Mouse (Mus musculus) urinary bladder, postnatal 36 days (tissue): ENCODE data around the gene Slc6a13.

Source experiments
- DNase-seq, 2 experiments: peaks; one replicate each; pipeline ENCODE4 v3.0.0; 2022; ENCODE audit warnings: low spot score in 2 of 2, mixed read lengths in 1 of 2

The Slc6a13 gene

DNA sequence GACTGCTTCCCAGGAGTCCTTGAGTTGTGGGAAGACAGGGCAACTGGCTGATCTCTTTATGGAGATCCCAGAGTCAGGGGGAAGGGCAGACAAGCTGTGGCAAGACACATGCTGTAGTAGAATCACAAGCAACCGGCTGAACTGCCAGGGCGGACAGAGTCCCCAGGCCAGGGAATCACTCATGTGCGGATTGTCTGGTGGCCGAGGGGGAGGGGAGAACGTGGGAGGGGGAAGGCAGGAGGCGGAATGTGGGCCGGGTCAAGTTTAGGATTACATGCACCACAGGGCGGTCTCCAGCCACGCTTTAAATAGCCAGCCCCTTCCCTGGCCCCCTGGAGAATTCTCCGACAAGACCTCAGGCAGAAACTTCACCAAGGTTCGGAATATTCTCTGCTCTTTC is at the start of gene Slc6a13:
Slc6a13 (plus strand) TSS at position 274 of the 400 bp plus-strand sequence.
- peak in 1 of 2 experiments; percentile 15 for DNase-seq

DNA sequence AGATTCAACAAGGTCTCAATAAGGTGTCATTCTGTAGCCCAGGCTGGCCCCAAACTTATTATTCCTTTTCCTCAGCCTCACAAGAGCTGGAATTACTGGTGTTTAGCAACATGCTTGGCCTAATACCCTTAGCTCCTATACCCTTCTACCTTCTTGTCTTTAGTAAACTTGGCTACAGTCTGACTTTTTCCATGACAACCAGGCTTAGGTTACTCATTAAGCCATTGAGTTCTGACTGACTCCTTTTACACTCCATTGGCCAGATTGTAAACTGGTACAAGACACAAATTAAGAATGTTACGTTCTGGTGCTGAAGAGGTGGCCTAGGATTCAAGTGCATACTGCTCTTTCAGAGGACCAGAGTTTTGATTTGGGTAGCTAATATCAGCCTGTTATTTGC is 49.6 kb upstream of the Slc6a13 start:
- no peak for DNase-seq

GRCm38 (mm10) chr6:121251256-121251655 is 48.8 kb upstream of the Slc6a13 start:
- DNase-seq, result no peak

GRCm38 (mm10) chr6:121260548-121260947 is 39.5 kb upstream of the Slc6a13 start:
- peak; percentile 61 to 74 for DNase-seq

DNA sequence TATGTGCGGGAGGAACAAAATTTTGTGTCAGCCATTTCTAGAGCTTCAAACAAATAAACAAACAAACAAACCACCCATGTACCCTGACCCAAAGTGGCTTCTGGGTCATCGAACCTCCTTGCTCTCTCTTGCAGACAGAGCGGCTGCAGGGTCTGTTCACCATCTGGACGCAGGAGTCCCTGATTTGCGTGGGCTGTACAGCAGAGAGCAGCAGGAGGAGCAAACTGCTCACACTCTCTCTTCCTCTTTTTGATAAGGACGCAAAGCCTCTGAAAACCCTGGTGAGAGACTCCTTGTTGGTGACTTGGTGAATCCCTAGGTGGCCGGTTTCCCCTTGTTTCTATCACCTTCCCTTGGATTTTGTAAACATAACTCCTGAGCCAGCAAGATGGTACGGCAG is 38.8 kb upstream of the Slc6a13 start:
- DNase-seq, result no peak

- DNase-seq, result no peak
These were observed 38.0 kb upstream of the Slc6a13 start for GRCm38 (mm10) chr6:121262004-121262403.

GRCm38 (mm10) chr6:121262496-121262895 is 37.5 kb upstream of the Slc6a13 start:
- no peak for DNase-seq

DNA sequence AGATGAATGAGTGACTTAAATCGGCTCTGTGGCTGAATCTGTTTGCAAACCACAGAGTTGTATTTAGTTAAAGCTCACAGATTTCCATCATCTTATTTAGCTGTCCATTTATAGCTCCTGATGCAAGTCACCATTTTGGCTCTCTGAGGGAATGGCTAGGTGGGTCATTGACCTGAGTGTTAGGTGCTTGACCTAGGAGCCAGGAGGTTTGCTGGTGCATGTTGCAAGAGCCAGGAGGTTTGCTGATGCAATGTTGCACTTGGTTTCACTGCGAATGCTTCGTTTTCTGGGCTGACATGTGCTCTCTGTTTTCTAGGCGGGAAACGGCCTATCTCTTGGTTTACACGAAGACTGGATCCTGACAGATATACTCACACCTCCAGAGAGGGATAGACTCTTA is 29.9 kb upstream of the Slc6a13 start:
- no peak for DNase-seq

GRCm38 (mm10) chr6:121271707-121272074 is 28.3 kb upstream of the Slc6a13 start:
- DNase-seq, result no peak

DNA sequence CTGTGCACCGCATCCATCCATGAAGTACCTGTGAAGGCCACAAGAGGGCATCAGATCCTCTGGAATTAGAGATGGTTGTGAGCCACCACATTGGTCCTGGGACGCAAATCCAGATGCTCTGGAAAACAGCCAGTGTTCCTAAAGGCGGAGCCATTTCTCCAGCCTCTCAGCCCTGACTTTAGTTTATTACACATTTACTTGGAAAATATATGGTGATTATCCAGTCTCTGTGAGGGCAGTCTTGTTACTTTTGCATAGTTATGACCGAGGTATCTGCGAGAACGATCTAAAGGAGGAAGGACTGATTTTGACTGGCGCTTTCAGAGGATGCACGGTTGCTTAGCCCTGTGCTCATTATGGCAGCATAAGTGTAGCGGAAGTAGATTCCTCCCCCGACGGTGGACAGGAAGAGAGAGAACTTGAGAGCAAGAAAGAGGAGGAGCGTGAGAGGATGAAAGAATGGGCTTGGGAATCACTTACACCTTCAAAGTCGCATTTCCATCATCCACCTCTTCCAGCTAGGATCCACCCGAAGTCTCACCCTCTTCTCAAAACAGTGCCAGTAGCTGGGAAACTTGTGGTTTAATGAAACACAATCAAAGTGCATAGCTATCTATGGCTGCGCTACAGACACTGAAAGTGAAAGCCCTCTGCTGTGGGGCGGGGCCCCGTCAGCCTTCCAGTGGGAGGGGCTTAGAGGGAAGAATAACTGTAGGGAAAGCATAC is 27.8 kb upstream of the Slc6a13 start:
- peak; percentile 68 to 80 for DNase-seq

DNA sequence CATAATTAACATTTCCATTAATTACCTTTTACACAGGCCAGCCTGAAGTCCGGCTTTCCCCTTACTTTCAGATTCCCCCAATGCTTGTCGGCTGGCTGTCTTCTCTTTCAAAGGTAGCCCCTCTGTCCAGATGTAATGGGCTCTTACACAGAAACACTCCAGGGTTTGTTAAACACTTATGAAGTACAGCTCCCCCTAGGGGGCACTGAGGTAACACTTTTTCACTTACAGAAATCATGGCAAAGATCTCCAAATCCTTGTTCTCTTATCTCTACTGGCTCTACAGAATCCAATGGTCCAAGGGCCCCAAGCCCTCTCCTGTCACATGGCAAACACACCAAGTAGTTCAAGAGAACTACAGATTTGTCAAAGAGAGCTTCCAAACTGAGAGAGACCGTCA is 25.7 kb upstream of the Slc6a13 start:
- no peak for DNase-seq

GRCm38 (mm10) chr6:121284132-121284531 is 15.9 kb upstream of the Slc6a13 start:
- DNase-seq, result no peak

- DNase-seq, result no peak
These were observed 710 bp upstream of the Slc6a13 start for GRCm38 (mm10) chr6:121299317-121299716.

GRCm38 (mm10) chr6:121300504-121300903 is 477 bp downstream of the Slc6a13 start:
- no peak for DNase-seq

GRCm38 (mm10) chr6:121303466-121304220 is 3.6 kb downstream of the Slc6a13 start:
- DNase-seq, result no peak

DNA sequence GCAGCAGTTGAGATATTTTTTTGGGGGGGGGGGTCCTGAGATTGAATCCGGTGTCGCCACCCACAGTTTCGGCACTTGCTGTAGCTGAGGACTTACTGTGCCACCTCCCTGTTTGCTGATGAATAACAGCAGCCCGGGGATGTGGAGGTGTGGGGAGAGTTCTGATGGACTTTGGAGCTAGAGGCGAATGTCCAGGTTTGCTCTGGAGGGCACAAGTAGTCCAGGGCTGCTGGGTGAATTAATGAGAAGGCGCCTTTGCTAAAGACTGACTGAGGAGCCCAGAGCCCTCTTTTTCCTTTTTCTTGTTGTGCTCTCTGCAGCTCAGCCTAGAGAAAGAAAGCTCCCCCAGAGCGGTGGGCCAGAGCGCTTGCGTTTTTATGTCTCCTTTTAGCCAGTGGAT is 4.6 kb downstream of the Slc6a13 start:
- no peak for DNase-seq

DNA sequence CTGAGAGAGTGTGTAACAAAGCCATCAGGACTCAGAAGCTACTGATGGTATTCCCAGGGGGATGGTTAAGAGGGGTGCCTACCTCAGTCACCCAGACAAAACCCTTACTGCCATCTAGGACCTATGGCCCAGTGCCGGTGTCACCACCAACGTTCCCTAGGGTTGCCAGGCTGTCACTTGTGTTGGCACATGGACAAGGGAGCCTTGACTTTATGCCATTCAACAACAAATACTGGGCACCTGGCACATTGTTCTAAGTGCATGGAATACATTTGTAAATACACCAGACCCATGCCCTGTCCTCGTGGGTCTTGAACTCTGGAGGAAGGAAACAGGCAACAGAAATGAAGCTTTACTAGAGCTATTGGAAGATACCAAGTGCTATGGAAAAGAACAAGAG is 5.5 kb downstream of the Slc6a13 start:
- no peak for DNase-seq

- DNase-seq, result no peak
These were observed 11.0 kb downstream of the Slc6a13 start for GRCm38 (mm10) chr6:121310984-121311383.

DNA sequence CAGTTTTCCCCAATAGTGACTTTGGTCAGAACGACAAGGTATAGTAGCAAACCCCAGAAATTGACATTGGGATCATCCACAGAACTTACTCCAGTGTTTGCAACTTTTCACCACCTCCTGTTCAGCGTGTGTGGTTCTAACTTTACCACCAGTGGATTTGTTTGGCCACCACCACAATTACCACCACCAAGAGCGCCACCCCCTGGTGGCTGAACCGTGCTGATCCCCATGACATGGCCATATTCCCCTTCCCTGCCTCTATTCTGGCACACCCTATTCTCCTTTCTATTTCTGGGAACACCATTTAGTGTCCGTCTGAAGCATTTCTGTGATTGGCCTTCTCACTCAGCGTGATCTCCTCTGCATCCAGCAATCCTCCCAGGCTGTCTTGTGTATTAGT is 19.1 kb downstream of the Slc6a13 start:
- DNase-seq, result no peak

DNA sequence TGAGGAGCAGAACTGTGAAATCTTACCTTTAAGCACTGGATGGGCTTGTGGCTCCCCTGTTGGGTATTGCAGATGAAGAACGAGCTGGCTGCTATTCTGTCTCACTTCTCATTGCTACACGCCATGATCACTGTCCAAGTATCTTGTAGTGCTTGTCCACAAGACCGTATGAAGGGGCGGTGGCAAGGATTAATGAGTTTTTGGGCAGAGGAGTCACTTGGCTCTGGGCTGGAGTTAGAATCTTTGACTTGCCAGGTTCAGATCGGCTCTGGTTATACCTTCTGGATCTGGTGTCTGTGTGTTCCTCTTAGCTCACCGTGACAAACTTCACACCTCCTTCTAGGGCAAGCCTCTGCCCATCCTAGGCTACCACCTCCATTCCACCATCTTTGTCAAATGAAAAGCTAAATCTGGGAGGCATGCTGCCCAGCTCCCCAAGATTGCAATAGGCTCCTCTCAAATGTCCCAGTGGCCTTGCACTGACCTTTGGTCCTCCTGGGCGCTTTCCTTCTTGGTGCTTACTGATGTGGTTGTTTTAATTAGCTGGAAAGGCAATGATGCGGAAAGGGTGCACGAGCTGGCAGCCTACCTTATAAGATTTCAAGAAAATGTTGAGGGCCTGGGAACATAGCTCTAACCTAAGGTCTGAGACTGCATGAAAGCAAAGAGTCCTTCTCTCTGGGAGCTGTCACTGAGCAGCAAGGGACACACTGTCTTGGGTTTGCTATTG is 22.5 kb downstream of the Slc6a13 start:
- DNase-seq, result no peak

- DNase-seq, result no peak
These were observed 25.3 kb downstream of the Slc6a13 start for GRCm38 (mm10) chr6:121325298-121325697.

- no peak for DNase-seq
These were observed 25.7 kb downstream of the Slc6a13 start for GRCm38 (mm10) chr6:121325740-121326139.
